11 mouse cellular contexts compared by ENCODE assay signal in the genomic region with DNA sequence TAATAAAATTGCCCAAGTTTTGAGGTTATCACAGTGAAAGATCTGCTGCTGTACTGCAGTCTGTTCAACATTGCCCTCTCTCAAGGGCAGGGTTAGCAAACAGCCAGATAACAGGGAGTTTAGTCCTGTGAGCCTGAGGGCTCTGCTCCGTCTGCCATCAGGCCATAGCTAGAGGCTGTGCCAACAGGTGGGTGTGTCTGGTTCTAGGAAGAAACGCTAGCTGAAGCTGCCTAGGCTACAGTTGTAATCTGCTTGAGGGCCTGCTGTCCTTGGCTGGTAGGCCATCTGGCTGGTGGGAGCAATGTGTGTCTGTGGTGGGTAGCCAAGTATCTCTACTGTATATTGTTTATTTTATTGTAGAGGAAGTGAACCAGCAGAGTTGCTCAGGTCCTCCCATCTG. TPM values are rescaled to one million over a fixed set of nuclear protein-coding genes. Genes with fewer than 3 reads are reported as not detected.
A peak's percentile ranks its signal among the peaks of the same experiment; 100 is the strongest.
DNase-seq lines count a peak whose midpoint lies in the region; ATAC-seq lines count a peak whose summit lies in the region.
"Had no signal": no experiment of that assay in that cellular context is flagged by ENCODE, and none has a peak within 500 bp of the region (broad histone marks: within the 10 kb centered on the region; RNA-seq: fewer than 3 reads in every experiment).

No protein-coding gene starts in this region.

- H3K9ac ChIP-seq in hindbrain, embryonic 16.5 days (ENCODE audit: low read depth, low read length) = no peak overlapping the region
- no peak overlapping the region for H3K9ac ChIP-seq in hindbrain, embryonic 12.5 days
- H3K9ac ChIP-seq in intestine, embryonic 16.5 days (ENCODE audit: low read depth, low read length) = 0 out of 2 replicates have a peak overlapping the region, but pooled peaks have one; percentile 4
- H3K9ac ChIP-seq: heart, embryonic 13.5 days had no signal

- no peaks in the 10 kb centered on the region for H3K36me3 ChIP-seq in hindbrain, embryonic 16.5 days (ENCODE audit: control insufficient read depth, insufficient read depth, low read length)
- H3K36me3 ChIP-seq in hindbrain, embryonic 12.5 days = no peaks in the 10 kb centered on the region
- no peaks in the 10 kb centered on the region for H3K36me3 ChIP-seq in intestine, embryonic 16.5 days (ENCODE audit: control insufficient read depth, insufficient read depth, low read length)
- H3K36me3 ChIP-seq: heart, embryonic 13.5 days had no signal

- H3K4me3 ChIP-seq in hindbrain, embryonic 16.5 days (ENCODE audit: low read length) = no peak overlapping the region
- no peak overlapping the region for H3K4me3 ChIP-seq in hindbrain, embryonic 12.5 days
- no peak overlapping the region for H3K4me3 ChIP-seq in intestine, embryonic 16.5 days (ENCODE audit: low read length)
- H3K4me3 ChIP-seq: heart, embryonic 13.5 days; myocyte had no signal

- H3K4me1 ChIP-seq in hindbrain, embryonic 16.5 days (ENCODE audit: control insufficient read depth, insufficient read depth, low read depth, low read length) = no peaks in the 10 kb centered on the region
- H3K4me1 ChIP-seq in hindbrain, embryonic 12.5 days = no peaks in the 10 kb centered on the region
- peaks cover 34% of the 10 kb centered on the region for H3K4me1 ChIP-seq in intestine, embryonic 16.5 days (ENCODE audit: control insufficient read depth, insufficient read depth, low read length)
- H3K4me1 ChIP-seq: heart, embryonic 13.5 days had no signal

- no peak overlapping the region for H3K4me2 ChIP-seq in hindbrain, embryonic 16.5 days (ENCODE audit: low read length)
- no peak overlapping the region for H3K4me2 ChIP-seq in hindbrain, embryonic 12.5 days (replicated peaks)
- no peak overlapping the region for H3K4me2 ChIP-seq in intestine, embryonic 16.5 days (ENCODE audit: low read depth, low read length)
- H3K4me2 ChIP-seq: heart, embryonic 13.5 days had no signal

- intact Hi-C loops in gastrocnemius, postnatal 36 days (cut with DNase I) = no loop called here

- H3K27me3 ChIP-seq in hindbrain, embryonic 16.5 days (replicated peaks; ENCODE audit: control insufficient read depth, insufficient read depth, low read length) = peaks cover 3% of the 10 kb centered on the region; the same call in 1 of the 2 replicates
- H3K27me3 ChIP-seq in hindbrain, embryonic 12.5 days = peaks cover 6% of the 10 kb centered on the region
- no peaks in the 10 kb centered on the region for H3K27me3 ChIP-seq in intestine, embryonic 16.5 days (replicated peaks; ENCODE audit: control insufficient read depth, insufficient read depth, low read length)

- peak; percentile 73; the same call in 1 of the 2 replicates for ATAC-seq in hindbrain, embryonic 16.5 days
- no peak for ATAC-seq in hindbrain, embryonic 12.5 days (ENCODE audit: low FRiP score)
- peak; percentile 77 for ATAC-seq in common myeloid progenitor, adult 5-6 weeks (replicated peaks; ENCODE audit: low read depth, poor library complexity, severe bottlenecking)
- peak; percentile 64 for ATAC-seq in intestine, embryonic 16.5 days
- peak; percentile 93 for ATAC-seq in megakaryocyte progenitor cell, adult 5-6 weeks (replicated peaks; ENCODE audit: poor library complexity)

- DNase-seq in neural tube, embryonic 10.5 days (ENCODE audit: extremely low spot score, low spot score) = no peak
- no peak for DNase-seq in gastrocnemius, postnatal 36 days
- DNase-seq: kidney, adult 11 months; lung, adult 18-20 months had no signal

- H3K27ac ChIP-seq in hindbrain, embryonic 16.5 days (ENCODE audit: low read depth, low read length) = no peak overlapping the region
- no peak overlapping the region for H3K27ac ChIP-seq in hindbrain, embryonic 12.5 days
- H3K27ac ChIP-seq in intestine, embryonic 16.5 days (ENCODE audit: low read length) = peak overlapping the region; percentile 52; the same call in 1 of the 2 replicates
- H3K27ac ChIP-seq: heart, embryonic 13.5 days had no signal

- H3K9me3 ChIP-seq in hindbrain, embryonic 16.5 days (ENCODE audit: control insufficient read depth, low read length) = no peaks in the 10 kb centered on the region
- no peaks in the 10 kb centered on the region for H3K9me3 ChIP-seq in hindbrain, embryonic 12.5 days (replicated peaks)
- H3K9me3 ChIP-seq in intestine, embryonic 16.5 days (ENCODE audit: control insufficient read depth, low read length) = no peaks in the 10 kb centered on the region
- H3K9me3 ChIP-seq: heart, embryonic 13.5 days had no signal

- WGBS in hindbrain, embryonic 16.5 days = 44% methylated on average over 2 of the region's 2 CpGs
- 49% methylated on average over 2 of the region's 2 CpGs for WGBS in hindbrain, embryonic 12.5 days
- WGBS in intestine, embryonic 16.5 days = 23% methylated on average over 2 of the region's 2 CpGs

RNA-seq across cellular contexts. Expression of a gene that starts 36.2 kb away (rescaled TPM):
- 3.1 and 3.7 TPM in 2 replicates for polyA plus RNA-seq in hindbrain, embryonic 16.5 days (2015; fragmentation: Nextera tagmentation; extraction: Ambion mirVana)
- 5.9 and 6.5 TPM in 2 replicates for polyA plus RNA-seq in hindbrain, embryonic 12.5 days (2016; fragmentation: Nextera tagmentation; extraction: Ambion mirVana)
- total RNA-seq in common myeloid progenitor, adult 5-6 weeks (2017) = 6.8 and 11.6 TPM in 2 replicates
- polyA plus RNA-seq in intestine, embryonic 16.5 days (2015; fragmentation: Nextera tagmentation; extraction: Ambion mirVana) = 3.3 and 4.1 TPM in 2 replicates
- 10.1 and 11.6 TPM in 2 replicates for total RNA-seq in megakaryocyte progenitor cell, adult 5-6 weeks (2015)
- 15.4 and 16.3 TPM in 2 replicates for total RNA-seq in megakaryocyte progenitor cell, adult 5-6 weeks (2017)
- under 1 TPM; 0.79 to 0.89 TPM for total RNA-seq in gastrocnemius, postnatal 36 days (2021)

RNA-seq across cellular contexts. Expression of a gene that starts 36.2 kb away (rescaled TPM):
- polyA plus RNA-seq in hindbrain, embryonic 16.5 days (2015; fragmentation: Nextera tagmentation; extraction: Ambion mirVana) = 0.80 and 0.96 TPM in 2 replicates
- polyA plus RNA-seq in hindbrain, embryonic 12.5 days (2016; fragmentation: Nextera tagmentation; extraction: Ambion mirVana) = not detected in 2 replicates
- total RNA-seq in common myeloid progenitor, adult 5-6 weeks (2017) = 1.4 and 7.8 TPM in 2 replicates
- polyA plus RNA-seq in intestine, embryonic 16.5 days (2015; fragmentation: Nextera tagmentation; extraction: Ambion mirVana) = 1.4 TPM in 1 of 2 replicates, not detected in the other
- 1.0 and 1.9 TPM in 2 replicates for total RNA-seq in megakaryocyte progenitor cell, adult 5-6 weeks (2015)
- 0.33 TPM in 1 of 2 replicates, not detected in the other for total RNA-seq in megakaryocyte progenitor cell, adult 5-6 weeks (2017)
- not detected for total RNA-seq in gastrocnemius, postnatal 36 days (2021)

RNA-seq across cellular contexts. Expression of a gene that starts 36.5 kb away (rescaled TPM):
- 76.3 and 76.8 TPM in 2 replicates for polyA plus RNA-seq in hindbrain, embryonic 16.5 days (2015; fragmentation: Nextera tagmentation; extraction: Ambion mirVana)
- 97.1 and 112 TPM in 2 replicates for polyA plus RNA-seq in hindbrain, embryonic 12.5 days (2016; fragmentation: Nextera tagmentation; extraction: Ambion mirVana)
- 24.0 and 48.0 TPM in 2 replicates for total RNA-seq in common myeloid progenitor, adult 5-6 weeks (2017)
- 50.0 and 58.1 TPM in 2 replicates for polyA plus RNA-seq in intestine, embryonic 16.5 days (2015; fragmentation: Nextera tagmentation; extraction: Ambion mirVana)
- total RNA-seq in megakaryocyte progenitor cell, adult 5-6 weeks (2015) = 57.6 and 71.7 TPM in 2 replicates
- 24.2 and 39.0 TPM in 2 replicates for total RNA-seq in megakaryocyte progenitor cell, adult 5-6 weeks (2017)
- total RNA-seq in gastrocnemius, postnatal 36 days (2021) = 10 to 100 TPM; 13.7 to 17.7 TPM
